Mouse (Mus musculus) forebrain, postnatal 0 days (tissue): Measurements from ENCODE around the gene Crnn. TPM values are rescaled to one million over a fixed set of nuclear protein-coding genes. Genes with fewer than 3 reads are reported as not detected.

Source experiments
- ATAC-seq: fragments of 200-750 bp; cut with Nextera tagmentation; 2 replicates; pipeline ENCODE4 v1.8.0; 2017; ENCODE audit warnings: mild to moderate bottlenecking, moderate library complexity
- DNase-seq: peaks from one replicate; pipeline ENCODE4 v3.0.0-alpha.2; 2015
- H3K27ac ChIP-seq: fragments of 300-500 bp; sonication (generic); 2 replicates; pipeline ENCODE4 v1.5.1; 2014; ENCODE audit warnings: low read depth, mild to moderate bottlenecking, antibody characterized with exemption, low read length, moderate library complexity, mixed read lengths
- H3K27me3 ChIP-seq: fragments of 300-500 bp; sonication (generic); 2 replicates; pipeline ENCODE4 v1.6.1; 2014; ENCODE audit warnings: mild to moderate bottlenecking, low read length, mixed read lengths; ENCODE audit not compliant: insufficient read depth
- H3K36me3 ChIP-seq: fragments of 300-500 bp; sonication (generic); 2 replicates; pipeline ENCODE4 v1.6.1; 2014; ENCODE audit warnings: mild to moderate bottlenecking, moderate library complexity; ENCODE audit not compliant: insufficient read depth
- H3K4me1 ChIP-seq: fragments of 300-500 bp; sonication (generic); 2 replicates; pipeline ENCODE4 v1.6.1; 2014; ENCODE audit warnings: antibody characterized with exemption; ENCODE audit not compliant: insufficient read depth
- H3K4me2 ChIP-seq: fragments of 300-500 bp; sonication (generic); 2 replicates; pipeline ENCODE4 v1.6.1; 2014; ENCODE audit warnings: low read depth, mild to moderate bottlenecking, moderate library complexity
- H3K4me3 ChIP-seq: fragments of 300-500 bp; sonication (generic); 2 replicates; pipeline ENCODE4 v1.5.1; 2014; ENCODE audit warnings: low read depth, low read length, mixed read lengths
- H3K9ac ChIP-seq: fragments of 300-500 bp; sonication (generic); 2 replicates; pipeline ENCODE4 v1.6.1; 2014; ENCODE audit warnings: mild to moderate bottlenecking
- H3K9me3 ChIP-seq: fragments of 300-500 bp; sonication (generic); 2 replicates; pipeline ENCODE4 v1.6.1; 2016; ENCODE audit warnings: low read length
- CTCF ChIP-seq: sonication (generic); IDR thresholded peaks from 2 replicates; pipeline ENCODE4 v1.5.1; 2016; ENCODE audit warnings: antibody characterized with exemption, control low read depth, low read depth
- WGBS: fragments of 180-500 bp; shearing (Covaris S2); extraction: QIAGEN DNeasy Blood & Tissue Kit; methylation state at CpG from one replicate; pipeline ENCODE4 v1.1.7; 2014; 5-methylcytosine and 5-hydroxymethylcytosine counted together
- polyA plus RNA-seq: library from polyadenylated mRNA; unstranded; fragments of >200 nt; fragmentation: Nextera tagmentation; extraction: Ambion mirVana; gene quantifications from 2 replicates; pipeline ENCODE4 v1.2.1, GENCODE M21; 2015
- total RNA-seq: library from RNA; depleted of rRNA; stranded (reverse); fragments of >200 nt; gene quantifications from 2 replicates; pipeline ENCODE4 v1.2.3, GENCODE M21; 2014; rRNA removed

The Crnn gene
- total and polyA plus RNA-seq, 2 experiments from 2014 or later: not detected

DNA sequence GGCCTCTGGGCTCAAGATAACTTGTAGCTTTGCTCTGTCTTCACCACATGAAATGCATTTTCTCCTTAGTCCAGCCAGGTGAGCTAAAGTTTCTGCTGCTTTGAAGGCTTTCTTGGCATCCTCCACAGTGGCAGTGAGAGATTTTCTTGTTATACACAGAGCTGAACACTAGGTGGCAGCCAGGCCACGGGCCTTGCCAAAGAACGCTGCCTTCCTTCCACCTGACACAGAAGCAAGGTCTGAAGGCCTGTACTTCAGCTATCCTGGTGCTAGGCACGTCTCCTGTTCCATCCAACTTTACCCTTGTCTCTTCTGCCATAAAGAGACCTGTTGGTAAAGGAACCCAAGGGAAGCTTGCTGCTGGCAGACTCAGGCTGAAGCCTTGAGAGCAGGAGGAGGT, 14.1 kb upstream of the Crnn start:
- peak; percentile 86 for TF ChIP-seq CTCF
- H3K36me3 ChIP-seq: no peaks in the 10 kb centered on the region
- no peak overlapping the region for H3K4me2 ChIP-seq
- H3K4me1 ChIP-seq: no peaks in the 10 kb centered on the region
- peak; percentile 83 for ATAC-seq
- H3K4me3 ChIP-seq: no peak overlapping the region
- H3K9ac ChIP-seq: no peak overlapping the region
- H3K9me3 ChIP-seq: no peaks in the 10 kb centered on the region
- peak; percentile 72 for DNase-seq
- 8% methylated on average over 3 of the region's 3 CpGs for WGBS
- no peaks in the 10 kb centered on the region for H3K27me3 ChIP-seq
- no peak overlapping the region for H3K27ac ChIP-seq

DNA sequence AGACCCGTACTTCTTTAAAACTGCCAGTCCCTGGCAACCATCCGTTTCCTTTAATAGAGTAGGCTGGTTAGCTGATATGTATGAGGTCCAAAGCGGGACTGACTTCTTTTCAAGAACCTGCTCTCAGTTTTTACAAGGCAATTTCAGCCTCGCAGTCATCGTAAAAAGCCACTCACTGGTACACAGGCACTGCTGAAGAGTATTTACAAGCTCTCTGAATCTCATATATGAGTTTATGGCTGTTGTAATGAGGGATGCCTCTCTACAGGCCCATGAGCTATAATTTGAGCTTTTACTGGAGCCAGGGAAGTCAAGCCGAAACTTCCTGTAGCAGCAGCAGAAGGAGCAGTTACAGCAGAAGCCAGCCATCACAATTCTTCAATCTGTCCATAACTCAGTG, 17.9 kb downstream of the Crnn start:
- Histone ChIP-seq H3K9ac (no peak overlapping the region), H3K27ac (no peak overlapping the region), H3K36me3 (no peaks in the 10 kb centered on the region), H3K4me3 (no peak overlapping the region), H3K4me1 (no peaks in the 10 kb centered on the region), H3K4me2 (no peak overlapping the region), H3K9me3 (no peaks in the 10 kb centered on the region), H3K27me3 (no peaks in the 10 kb centered on the region)
- DNase-seq (no peak), ATAC-seq (no peak)
- no peak for TF ChIP-seq CTCF
- 87% methylated on average over 6 of the region's 6 CpGs for WGBS

DNA sequence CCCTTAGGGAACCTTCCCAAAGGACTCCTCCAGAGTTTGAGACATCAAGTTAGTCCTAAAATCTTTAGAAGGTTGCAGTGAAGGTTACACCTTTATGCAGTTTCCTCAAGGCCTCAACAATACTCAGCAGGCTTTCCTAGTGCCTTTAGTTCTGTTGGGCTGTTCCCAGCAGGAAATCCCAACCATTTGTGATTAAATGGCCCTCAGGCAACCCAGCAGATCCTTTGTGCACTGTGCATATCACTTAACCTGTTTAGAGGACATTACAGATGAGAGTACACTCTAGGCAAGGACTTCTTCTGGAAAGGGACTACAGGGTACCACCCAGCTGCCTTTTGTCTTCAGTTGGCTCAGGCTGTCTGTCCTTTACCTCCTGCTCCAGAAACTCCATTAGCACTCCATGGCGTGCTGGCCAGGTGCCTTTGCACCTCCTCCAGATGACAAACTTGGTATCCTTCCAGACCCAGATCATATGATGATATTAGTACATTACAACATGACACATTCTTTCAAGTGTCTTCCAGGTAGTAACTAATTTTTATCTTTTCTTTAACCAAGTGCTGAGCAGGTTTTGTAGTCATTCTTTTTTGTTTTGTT, 18.5 kb downstream of the Crnn start:
- Histone ChIP-seq H3K4me1 (no peaks in the 10 kb centered on the region), H3K9ac (no peak overlapping the region), H3K27ac (no peak overlapping the region), H3K4me3 (no peak overlapping the region), H3K9me3 (no peaks in the 10 kb centered on the region), H3K36me3 (no peaks in the 10 kb centered on the region), H3K27me3 (no peaks in the 10 kb centered on the region), H3K4me2 (no peak overlapping the region)
- no peak for TF ChIP-seq CTCF
- 66% methylated on average over 1 of the region's 1 CpGs for WGBS
- DNase-seq: no peak
- no peak for ATAC-seq

DNA sequence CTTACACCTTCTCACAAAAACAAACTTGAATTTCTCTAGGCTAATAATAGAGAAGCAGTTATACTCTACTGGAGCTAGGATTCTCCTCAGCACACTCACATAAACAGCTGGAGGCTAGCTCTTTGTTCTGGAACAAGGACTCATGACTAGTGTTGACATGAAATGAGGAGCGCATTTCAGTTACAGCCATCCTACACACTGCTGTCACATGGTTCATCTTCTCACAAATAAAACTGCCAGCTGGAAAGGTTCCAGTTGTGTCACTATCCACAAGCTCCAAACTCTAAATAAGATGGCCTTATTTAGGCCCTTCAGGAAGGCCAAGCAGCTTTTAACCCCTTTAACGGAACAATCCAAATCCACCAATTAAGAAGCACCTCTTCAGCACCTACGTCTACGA, 36.3 kb downstream of the Crnn start:
- no peak for TF ChIP-seq CTCF
- Histone ChIP-seq H3K27ac (no peak overlapping the region), H3K4me3 (no peak overlapping the region), H3K36me3 (no peaks in the 10 kb centered on the region), H3K9ac (no peak overlapping the region), H3K4me2 (no peak overlapping the region), H3K4me1 (no peaks in the 10 kb centered on the region), H3K9me3 (no peaks in the 10 kb centered on the region), H3K27me3 (no peaks in the 10 kb centered on the region)
- ATAC-seq (no peak), DNase-seq (no peak)
- 93% methylated on average over 4 of the region's 4 CpGs for WGBS

DNA sequence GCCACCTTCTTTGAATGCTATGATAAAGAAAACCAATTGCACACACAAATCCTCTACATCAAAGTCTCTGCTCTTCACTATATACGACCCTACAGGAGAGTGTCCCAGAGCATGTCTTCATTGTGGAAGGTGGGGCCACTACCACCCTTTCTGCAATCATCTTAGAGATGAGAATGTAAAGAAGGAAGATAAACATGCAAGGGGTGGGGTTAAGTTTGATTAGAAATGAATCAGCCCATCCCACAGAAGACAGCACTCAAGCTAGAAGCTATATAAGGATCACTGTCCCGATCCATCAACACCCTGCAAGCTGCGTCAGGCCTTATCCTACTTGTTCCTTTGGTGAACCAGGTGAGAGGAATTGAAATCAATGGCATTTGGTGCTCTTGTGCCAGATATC, 52.4 kb downstream of the Crnn start, which contains the start of gene Flg2:
Flg2 (plus strand) TSS at position 301 of the 400 bp plus-strand sequence.
- Histone ChIP-seq H3K27me3 (no peaks in the 10 kb centered on the region), H3K36me3 (no peaks in the 10 kb centered on the region), H3K9me3 (no peaks in the 10 kb centered on the region), H3K4me3 (no peak within 1 kb of the TSS), H3K4me1 (no peaks in the 10 kb centered on the region), H3K4me2 (no peak within 1 kb of the TSS), H3K9ac (no peak within 1 kb of the TSS), H3K27ac (no peak within 1 kb of the TSS)
- WGBS: 82% methylated on average over 3 of the region's 3 CpGs
- ATAC-seq (no peak), DNase-seq (no peak)
- TF ChIP-seq CTCF: no peak

Other genes starting within 250 kb of the Crnn start
- gene Lce3a, start 218.6 kb upstream of the Crnn start, total RNA-seq: not detected in 2 replicates
- gene Lce3a, start 218.6 kb upstream of the Crnn start, polyA plus RNA-seq: not detected in 2 replicates
- gene Lce3b, start 211.8 kb upstream of the Crnn start, total RNA-seq: not detected in 2 replicates
- not detected in 2 replicates for gene Lce3b, start 211.8 kb upstream of the Crnn start, polyA plus RNA-seq
- gene Lce3c, start 200.3 kb upstream of the Crnn start, total RNA-seq: not detected in 2 replicates
- not detected in 2 replicates for gene Lce3c, start 200.3 kb upstream of the Crnn start, polyA plus RNA-seq
- gene Lce3d, start 187.4 kb upstream of the Crnn start, total RNA-seq: not detected in 2 replicates
- gene Lce3d, start 187.4 kb upstream of the Crnn start, polyA plus RNA-seq: not detected in 2 replicates
- gene Lce3e, start 177.7 kb upstream of the Crnn start, total RNA-seq: not detected in 2 replicates
- not detected in 2 replicates for gene Lce3e, start 177.7 kb upstream of the Crnn start, polyA plus RNA-seq
- not detected in 2 replicates for gene Lce3f, start 152.6 kb upstream of the Crnn start, total RNA-seq
- gene Lce3f, start 152.6 kb upstream of the Crnn start, polyA plus RNA-seq: not detected in 2 replicates
- gene Crct1, start 129.1 kb upstream of the Crnn start, total RNA-seq: 0.38 and 0.57 TPM in 2 replicates
- 0.34 and 0.62 TPM in 2 replicates for gene Crct1, start 129.1 kb upstream of the Crnn start, polyA plus RNA-seq
- gene Lce1m, start 125.7 kb upstream of the Crnn start, total RNA-seq: not detected in 2 replicates
- not detected in 2 replicates for gene Lce1m, start 125.7 kb upstream of the Crnn start, polyA plus RNA-seq
- gene Gm4858, start 76.0 kb upstream of the Crnn start, total RNA-seq: not detected in 2 replicates
- not detected in 2 replicates for gene Gm4858, start 76.0 kb upstream of the Crnn start, polyA plus RNA-seq
- gene Flg2, start 52.5 kb downstream of the Crnn start, total RNA-seq: not detected in 2 replicates
- not detected in 2 replicates for gene Flg2, start 52.5 kb downstream of the Crnn start, polyA plus RNA-seq
- under 0.01 TPM in 1 of 2 replicates, not detected in the other for gene Flg, start 128.7 kb downstream of the Crnn start, total RNA-seq
- gene Flg, start 128.7 kb downstream of the Crnn start, polyA plus RNA-seq: not detected in 2 replicates
- not detected in 2 replicates for gene Hrnr, start 175.0 kb downstream of the Crnn start, total RNA-seq
- not detected in 2 replicates for gene Hrnr, start 175.0 kb downstream of the Crnn start, polyA plus RNA-seq
- gene Rptn, start 248.9 kb downstream of the Crnn start, total RNA-seq: not detected in 2 replicates
- gene Rptn, start 248.9 kb downstream of the Crnn start, polyA plus RNA-seq: not detected in 2 replicates